Mouse (Mus musculus): ENCODE data around the gene Plek.

GRCm38 (mm10) chr11:16999933-17000332, 52.2 kb downstream of the Plek start:
- TF ChIP-seq GATA1 (IDR thresholded peaks at IDR 0.05; ENCODE audit: borderline replicate concordance, low read length) (no peak), FLI1 (IDR thresholded peaks at IDR 0.05; ENCODE audit: low read length) (no peak)

Data from megakaryocyte, embryonic 14.5 days (primary cell).